Mouse (Mus musculus) bone marrow, adult 2 months (tissue): ENCODE results near the gene Fbxo47.

Experiments used
- CTCF ChIP-seq: fragments of 200-500 bp; IDR thresholded peaks from 2 replicates; pipeline ENCODE4 v1.5.1; 2011; ENCODE audit warnings: low read length, control low read depth; ENCODE audit not compliant: control insufficient read depth, insufficient read depth
- POLR2A ChIP-seq: fragments of 200-500 bp; IDR thresholded peaks from 2 replicates; pipeline ENCODE4 v1.6.1; 2011; ENCODE audit warnings: low read depth, mild to moderate bottlenecking, control low read depth, low read length, borderline replicate concordance; ENCODE audit not compliant: control insufficient read depth

- TF ChIP-seq POLR2A (no peak), CTCF (no peak)
These were observed 74.5 kb downstream of the Fbxo47 start for GRCm38 (mm10) chr11:97809235-97810121.
